Mouse (Mus musculus) heart, postnatal 0 days (tissue): ENCODE results near the gene Mtmr3.

Experiments
- CTCF ChIP-seq: IDR thresholded peaks from 2 replicates; pipeline ENCODE4 v1.5.1; 2016; ENCODE audit warnings: antibody characterized with exemption, control low read depth, low read depth
- EP300 ChIP-seq: IDR thresholded peaks from 2 replicates; pipeline ENCODE4 v1.6.1; 2016; ENCODE audit warnings: antibody characterized with exemption, low read depth

DNA sequence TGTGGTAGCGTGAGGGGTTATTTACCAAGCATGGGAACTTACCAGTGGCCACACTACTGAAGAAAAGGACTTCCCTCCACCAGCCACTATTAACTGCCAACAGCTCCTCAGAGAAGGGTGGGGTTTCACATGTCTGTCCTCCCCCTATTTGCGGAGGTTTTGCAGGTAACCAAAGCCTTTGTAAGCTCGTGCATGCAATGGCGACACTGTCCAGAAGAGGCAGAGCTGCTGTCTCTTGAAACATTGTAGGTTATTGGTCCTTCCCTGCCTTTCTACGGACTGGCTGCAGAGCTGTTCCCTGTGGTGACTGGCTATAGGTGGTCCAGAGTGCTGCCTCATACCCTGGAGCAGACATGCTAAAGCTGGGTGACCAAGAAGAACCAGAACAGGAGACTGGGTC lies 125.6 kb downstream of the Mtmr3 start:
- TF ChIP-seq EP300 = no peak
- TF ChIP-seq CTCF = no peak
